Mouse (Mus musculus): ENCODE data around the gene Vmn1r173. TPM values are rescaled to one million over a fixed set of nuclear protein-coding genes. Genes with fewer than 3 reads are reported as not detected.
"Not testable (repeated sequence)": the region's sequence is repeated elsewhere in the genome, so short reads cannot be mapped to it uniquely, and the experiment has no call there.

The Vmn1r173 gene
- total RNA-seq (2015) (not detected in 2 replicates), total RNA-seq (2017) (not detected in 2 replicates)

DNA sequence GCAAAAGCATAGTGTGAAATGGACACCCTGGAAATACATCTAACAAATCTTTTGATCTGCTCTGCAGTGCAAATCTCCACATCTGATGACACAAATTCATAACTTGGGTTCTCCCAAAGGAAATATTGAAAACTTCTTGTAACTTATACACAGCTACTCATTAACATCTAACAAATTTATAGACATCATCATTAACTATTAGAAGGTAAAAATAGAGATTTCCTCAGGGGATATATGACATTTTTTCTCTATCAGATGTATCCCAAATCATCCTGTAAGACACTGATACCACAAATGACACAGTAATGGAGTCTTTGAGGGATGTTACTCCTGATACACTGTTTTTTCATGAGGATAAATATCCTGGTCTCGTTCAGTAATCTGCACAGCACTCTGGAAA, at the start of gene Vmn1r173:
Vmn1r173 (plus strand) TSS at position 301 of the 400 bp plus-strand sequence.
- ATAC-seq (ENCODE audit: poor library complexity, severe bottlenecking), result not testable (repeated sequence)

DNA sequence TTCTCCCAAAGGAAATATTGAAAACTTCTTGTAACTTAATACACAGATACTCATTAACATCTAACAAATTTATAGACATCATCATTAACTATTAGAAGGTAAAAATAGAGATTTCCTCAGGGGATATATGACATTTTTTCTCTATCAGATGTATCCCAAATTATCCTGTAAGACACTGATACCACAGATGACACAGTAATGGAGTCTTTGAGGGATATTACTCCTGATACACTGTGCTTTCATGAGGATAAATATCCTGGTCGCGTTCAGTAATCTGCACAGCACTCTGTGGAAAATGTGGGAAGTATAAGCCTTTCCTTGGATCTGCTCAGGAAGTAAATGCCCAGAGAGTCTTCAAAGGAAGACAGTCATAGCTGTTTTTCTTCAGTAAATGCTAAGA, 42.5 kb upstream of the Vmn1r173 start, which contains the start of gene Vmn1r172:
Vmn1r172 (plus strand) TSS at position 301 of the 400 bp plus-strand sequence.
- ATAC-seq (ENCODE audit: poor library complexity, severe bottlenecking), result no peak

DNA sequence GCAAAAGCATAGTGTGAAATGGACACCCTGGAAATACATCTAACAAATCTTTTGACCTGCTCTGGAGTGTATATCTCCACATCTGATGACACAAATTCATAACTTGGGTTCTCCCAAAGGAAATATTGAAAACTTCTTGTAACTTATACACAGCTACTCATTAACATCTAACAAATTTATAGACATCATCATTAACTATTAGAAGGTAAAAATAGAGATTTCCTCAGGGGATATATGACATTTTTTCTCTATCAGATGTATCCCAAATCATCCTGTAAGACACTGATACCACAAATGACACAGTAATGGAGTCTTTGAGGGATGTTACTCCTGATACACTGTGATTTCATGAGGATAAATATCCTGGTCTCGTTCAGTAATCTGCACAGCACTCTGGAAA, 51.5 kb downstream of the Vmn1r173 start, which contains the start of gene Vmn1r174:
Vmn1r174 (plus strand) TSS at position 301 of the 400 bp plus-strand sequence.
- ATAC-seq (ENCODE audit: poor library complexity, severe bottlenecking), result not testable (repeated sequence)

Other genes with a start within 250 kb of the Vmn1r173 start
- not detected in 2 replicates for gene Vmn1r167, start 193.5 kb upstream of the Vmn1r173 start, total RNA-seq (2015)
- not detected in 2 replicates for gene Vmn1r167, start 193.5 kb upstream of the Vmn1r173 start, total RNA-seq (2017)
- gene Vmn1r168, start 161.0 kb upstream of the Vmn1r173 start, total RNA-seq (2015), result not detected in 2 replicates
- not detected in 2 replicates for gene Vmn1r168, start 161.0 kb upstream of the Vmn1r173 start, total RNA-seq (2017)
- gene Vmn1r169, start 125.2 kb upstream of the Vmn1r173 start, total RNA-seq (2015), result not detected in 2 replicates
- gene Vmn1r169, start 125.2 kb upstream of the Vmn1r173 start, total RNA-seq (2017), result not detected in 2 replicates
- not detected in 2 replicates for gene Vmn1r170, start 94.5 kb upstream of the Vmn1r173 start, total RNA-seq (2015)
- not detected in 2 replicates for gene Vmn1r170, start 94.5 kb upstream of the Vmn1r173 start, total RNA-seq (2017)
- gene Vmn1r171, start 70.0 kb upstream of the Vmn1r173 start, total RNA-seq (2015), result not detected in 2 replicates
- gene Vmn1r171, start 70.0 kb upstream of the Vmn1r173 start, total RNA-seq (2017), result not detected in 2 replicates
- not detected in 2 replicates for gene Vmn1r172, start 42.4 kb upstream of the Vmn1r173 start, total RNA-seq (2015)
- not detected in 2 replicates for gene Vmn1r172, start 42.4 kb upstream of the Vmn1r173 start, total RNA-seq (2017)
- not detected in 2 replicates for gene Vmn1r174, start 51.6 kb downstream of the Vmn1r173 start, total RNA-seq (2015)
- gene Vmn1r174, start 51.6 kb downstream of the Vmn1r173 start, total RNA-seq (2017), result not detected in 2 replicates
- gene Vmn1r175, start 109.9 kb downstream of the Vmn1r173 start, total RNA-seq (2015), result not detected in 2 replicates
- gene Vmn1r175, start 109.9 kb downstream of the Vmn1r173 start, total RNA-seq (2017), result not detected in 2 replicates
- not detected in 2 replicates for gene Vmn1r176, start 136.7 kb downstream of the Vmn1r173 start, total RNA-seq (2015)
- not detected in 2 replicates for gene Vmn1r176, start 136.7 kb downstream of the Vmn1r173 start, total RNA-seq (2017)
- gene Vmn1r177, start 165.7 kb downstream of the Vmn1r173 start, total RNA-seq (2015), result not detected in 2 replicates
- not detected in 2 replicates for gene Vmn1r177, start 165.7 kb downstream of the Vmn1r173 start, total RNA-seq (2017)
- gene Vmn1r178, start 191.3 kb downstream of the Vmn1r173 start, total RNA-seq (2015), result not detected in 2 replicates
- not detected in 2 replicates for gene Vmn1r178, start 191.3 kb downstream of the Vmn1r173 start, total RNA-seq (2017)
- gene Vmn1r179, start 226.3 kb downstream of the Vmn1r173 start, total RNA-seq (2015), result not detected in 2 replicates
- gene Vmn1r179, start 226.3 kb downstream of the Vmn1r173 start, total RNA-seq (2017), result not detected in 2 replicates
- not detected in 2 replicates for gene Vmn1r180, start 249.9 kb downstream of the Vmn1r173 start, total RNA-seq (2015)
- not detected in 2 replicates for gene Vmn1r180, start 249.9 kb downstream of the Vmn1r173 start, total RNA-seq (2017)

Data from megakaryocyte, adult 5-6 weeks (primary cell).